Mouse (Mus musculus) MEL-GATA-1-ER (cell line): Measurements from ENCODE around the gene Exosc5.

Experiments
- DNase-seq: peaks from one replicate; pipeline ENCODE4 v3.0.0-alpha.2; 2012; ENCODE audit warnings: low read depth; ENCODE audit errors: extremely low read depth

The Exosc5 gene

DNA sequence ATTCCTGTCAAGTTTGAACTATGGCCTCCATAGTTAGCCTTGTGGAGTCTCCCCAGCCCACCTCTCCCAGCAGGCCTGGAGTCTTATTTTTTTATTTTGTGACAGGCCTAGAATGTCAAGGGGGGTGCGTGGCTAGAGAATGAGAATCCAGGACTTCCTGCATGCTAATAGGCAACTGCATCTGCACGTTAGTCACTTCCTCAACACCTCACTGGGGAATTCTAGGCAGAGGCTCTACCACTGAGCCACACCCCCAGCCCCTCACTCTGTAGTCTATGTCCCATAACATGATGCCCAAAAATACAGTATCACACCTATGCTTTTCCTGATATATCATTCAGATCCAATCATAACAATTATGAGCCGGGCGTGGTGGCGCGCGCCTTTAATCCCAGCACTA, 18.0 kb downstream of the Exosc5 start:
- no peak for DNase-seq

GRCm38 (mm10) chr7:25679971-25680370, 21.0 kb downstream of the Exosc5 start:
- no peak for DNase-seq

- peak; percentile 99 for DNase-seq
These were observed 21.7 kb downstream of the Exosc5 start, which contains the start of gene B9d2 for GRCm38 (mm10) chr7:25680514-25681258. TSS of gene B9d2 (plus strand) at chr7:25680780.

DNA sequence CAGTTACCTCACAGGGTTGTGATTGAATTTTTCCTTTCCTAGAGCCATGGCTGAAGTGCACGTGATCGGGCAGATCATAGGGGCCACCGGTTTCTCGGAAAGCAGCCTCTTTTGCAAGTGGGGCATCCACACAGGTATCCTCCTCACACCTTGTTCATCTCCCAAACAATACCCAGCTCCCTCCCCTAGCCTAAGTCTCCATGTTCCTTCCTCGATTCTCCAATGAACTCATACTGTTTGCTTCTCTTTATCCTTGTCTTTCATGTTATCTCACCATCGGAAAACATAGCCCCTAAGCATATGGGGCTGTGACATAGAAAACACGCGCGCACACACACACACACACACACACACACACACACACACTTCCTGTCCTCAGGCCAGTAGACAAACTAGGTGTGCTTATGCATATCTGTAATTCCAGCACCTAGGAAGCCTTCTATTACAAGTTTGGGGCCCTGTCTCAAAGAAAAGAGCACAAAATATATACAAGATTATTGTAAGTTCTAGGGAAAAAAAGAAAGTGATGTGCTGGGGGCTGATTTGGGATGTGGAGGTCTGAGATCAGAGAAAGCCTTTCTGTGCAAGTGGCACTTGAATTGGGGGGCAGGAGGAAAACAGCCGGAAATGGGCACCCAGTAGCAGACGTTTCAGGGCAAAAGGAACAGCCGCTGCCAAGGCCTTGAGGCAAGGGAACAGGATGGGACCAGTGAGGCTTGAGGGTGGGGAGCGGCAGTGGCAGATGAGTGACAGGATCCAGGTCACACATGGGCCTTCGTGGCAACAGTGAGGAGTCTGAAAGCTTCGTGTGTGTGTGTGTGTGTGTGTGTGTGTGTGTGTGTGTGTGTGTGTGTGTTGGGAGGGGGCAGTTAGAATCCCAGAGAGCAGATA, 22.6 kb downstream of the Exosc5 start:
- no peak for DNase-seq

DNA sequence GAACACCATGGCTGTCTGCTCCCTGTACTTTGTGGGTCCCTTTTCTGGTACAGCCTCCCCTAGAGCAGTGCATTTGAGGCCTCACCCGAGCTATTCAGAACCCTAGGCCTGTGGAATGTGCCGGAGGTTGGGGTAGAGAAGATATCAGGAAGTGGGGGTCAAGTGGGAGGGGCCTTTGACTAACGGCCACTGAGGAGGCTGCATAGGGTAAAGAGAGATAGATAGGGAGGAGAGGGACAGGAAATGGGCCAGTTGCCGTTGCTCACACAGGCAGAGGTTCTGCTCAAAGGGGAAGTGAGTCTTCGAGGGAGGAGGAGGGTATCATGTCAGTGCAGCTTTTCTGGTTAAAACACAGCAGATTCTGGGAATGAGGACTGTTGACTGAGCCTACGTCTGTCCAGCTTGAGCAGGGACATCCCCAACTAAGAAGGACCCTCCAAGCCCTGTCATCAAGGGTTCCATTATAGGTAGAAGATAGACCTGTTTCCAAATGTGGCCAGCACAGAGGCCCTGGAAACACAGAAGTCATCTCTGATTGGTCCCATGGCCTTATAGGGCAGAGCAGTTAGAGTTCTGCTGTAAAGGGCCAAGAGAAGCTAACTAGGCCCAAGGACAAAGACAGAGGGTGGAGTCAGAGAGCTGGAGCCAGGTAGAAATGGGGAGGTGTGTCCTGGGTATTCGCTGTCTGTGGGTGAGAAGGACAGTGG, 24.7 kb downstream of the Exosc5 start:
- peak; percentile 99 for DNase-seq

DNA sequence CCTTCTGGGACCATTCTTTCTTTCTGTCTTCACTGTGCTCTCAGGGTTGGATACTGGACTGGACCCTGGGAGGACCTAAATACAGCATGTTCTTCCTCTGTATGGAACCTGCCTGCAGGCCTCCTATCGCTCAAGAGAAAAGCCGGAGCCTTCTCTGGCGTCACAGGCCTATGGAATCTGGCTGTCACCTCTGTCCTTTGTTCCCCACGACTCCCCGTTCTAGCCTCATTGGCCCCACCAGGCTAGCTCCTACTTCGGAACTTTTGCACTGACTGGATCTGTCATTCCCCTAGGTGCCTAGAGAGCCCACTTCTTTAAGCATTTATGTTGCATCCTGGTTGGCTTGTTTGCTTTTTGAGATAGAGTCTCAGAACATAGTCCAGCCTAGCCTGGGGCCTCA, 25.7 kb downstream of the Exosc5 start:
- no peak for DNase-seq

GRCm38 (mm10) chr7:25685926-25686470, 27.0 kb downstream of the Exosc5 start:
- DNase-seq, result no peak

GRCm38 (mm10) chr7:25686680-25687531, 27.9 kb downstream of the Exosc5 start, which contains the start of gene Tgfb1:
TSS of gene Tgfb1 (plus strand) at chr7:25687002.
- DNase-seq, result peak; percentile 56

GRCm38 (mm10) chr7:25687811-25688401, 28.9 kb downstream of the Exosc5 start:
- no peak for DNase-seq

DNA sequence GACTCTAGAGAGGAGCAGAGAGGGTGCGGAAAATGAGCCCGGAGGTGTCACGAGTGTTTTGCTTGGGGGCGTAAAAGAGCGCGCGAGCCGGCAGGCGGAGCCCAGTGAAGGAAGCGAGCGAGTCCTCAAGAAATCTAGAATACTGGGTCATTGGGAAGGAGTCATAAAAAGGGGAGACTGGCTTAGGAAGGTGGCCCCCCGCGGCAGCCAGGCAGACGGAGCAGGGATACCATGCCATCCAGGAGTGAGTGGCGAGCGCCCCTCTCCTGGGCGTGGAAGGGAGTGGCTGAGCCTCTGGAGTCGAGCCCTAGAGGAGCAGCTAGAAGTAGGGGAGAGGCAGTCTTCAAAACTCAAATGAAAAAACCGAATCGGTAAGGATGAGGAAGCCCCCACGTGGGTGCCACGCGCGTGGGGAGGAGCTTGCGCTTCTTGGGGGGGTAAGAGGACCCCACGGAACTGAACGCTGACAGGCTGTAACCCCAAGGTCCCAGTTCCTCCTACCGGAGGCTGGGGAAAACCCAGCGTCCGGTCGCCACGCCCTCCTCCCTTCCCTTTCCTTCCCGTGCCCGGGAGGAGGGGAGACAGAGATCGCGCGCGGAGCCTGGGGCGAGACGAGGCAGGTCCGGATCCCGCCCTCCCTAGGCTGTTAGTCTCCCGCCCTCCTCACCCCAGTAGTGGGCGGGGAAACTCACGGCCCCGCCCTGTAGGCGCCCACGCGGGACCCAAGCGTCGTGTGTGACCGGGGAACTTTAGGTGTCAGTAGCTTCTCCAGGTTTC, 30.0 kb downstream of the Exosc5 start:
- DNase-seq, result peak; percentile 81

DNA sequence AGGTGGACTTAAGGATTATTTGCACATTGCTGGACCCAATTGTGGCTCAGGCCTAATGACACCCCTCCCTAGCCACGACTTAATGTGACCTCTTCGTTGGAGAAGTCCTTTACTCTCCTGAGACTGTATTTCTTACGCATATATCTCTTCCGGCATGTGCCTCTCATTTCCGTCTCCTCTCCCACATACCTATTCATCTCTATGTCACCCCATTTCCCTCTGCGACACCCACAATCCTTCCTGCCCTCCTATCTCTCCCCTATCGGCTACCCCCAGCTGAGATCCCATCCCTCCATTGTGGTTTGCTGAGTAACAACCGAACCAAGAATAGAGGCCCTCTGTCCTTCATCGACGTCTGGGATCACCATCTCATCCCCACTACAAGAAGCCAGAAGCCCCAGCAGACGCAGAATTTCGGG, 30.6 kb downstream of the Exosc5 start:
- peak; percentile 94 for DNase-seq

DNA sequence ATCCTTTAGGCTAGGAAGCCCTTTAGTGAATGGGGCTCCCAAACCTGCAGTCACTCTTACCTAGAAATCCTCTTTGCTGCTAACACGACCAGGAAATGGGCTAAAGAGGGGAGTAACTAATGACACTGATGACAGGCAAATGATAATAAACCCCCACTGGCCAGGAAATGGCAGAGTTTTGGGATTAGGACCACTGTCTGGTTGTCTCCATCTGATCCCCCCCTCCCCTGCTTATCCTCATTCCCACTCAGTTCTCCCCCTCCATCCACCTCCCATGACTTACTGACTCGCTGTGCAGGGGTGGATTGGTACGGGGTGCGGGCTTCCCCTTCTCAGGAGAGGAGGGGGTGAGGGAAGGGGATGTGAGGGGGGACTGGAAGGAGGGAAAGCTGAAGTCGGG, 31.1 kb downstream of the Exosc5 start:
- DNase-seq, result no peak

GRCm38 (mm10) chr7:25694104-25694503, 35.1 kb downstream of the Exosc5 start:
- no peak for DNase-seq

DNA sequence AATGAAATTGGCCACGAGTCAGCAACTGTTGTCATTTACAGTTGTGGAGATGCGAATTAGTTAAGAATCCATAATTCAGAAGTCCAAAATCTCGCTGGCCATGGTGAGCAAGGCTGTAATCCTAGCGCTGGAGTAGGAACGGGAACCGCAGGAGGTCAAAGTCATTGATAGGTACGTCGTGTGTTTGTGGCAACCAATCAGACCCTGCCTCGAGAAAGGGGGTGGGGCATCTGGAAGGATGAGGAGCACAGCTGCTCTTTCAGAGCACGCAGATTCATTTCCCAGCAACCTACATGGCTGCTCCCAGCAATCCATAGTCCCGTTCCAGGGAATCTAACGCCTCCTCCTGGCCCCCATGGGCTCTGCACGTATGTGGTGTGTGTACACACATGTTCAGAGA, 40.9 kb downstream of the Exosc5 start:
- DNase-seq, result no peak

- no peak for DNase-seq
These were observed 41.8 kb downstream of the Exosc5 start for GRCm38 (mm10) chr7:25700732-25701131.

DNA sequence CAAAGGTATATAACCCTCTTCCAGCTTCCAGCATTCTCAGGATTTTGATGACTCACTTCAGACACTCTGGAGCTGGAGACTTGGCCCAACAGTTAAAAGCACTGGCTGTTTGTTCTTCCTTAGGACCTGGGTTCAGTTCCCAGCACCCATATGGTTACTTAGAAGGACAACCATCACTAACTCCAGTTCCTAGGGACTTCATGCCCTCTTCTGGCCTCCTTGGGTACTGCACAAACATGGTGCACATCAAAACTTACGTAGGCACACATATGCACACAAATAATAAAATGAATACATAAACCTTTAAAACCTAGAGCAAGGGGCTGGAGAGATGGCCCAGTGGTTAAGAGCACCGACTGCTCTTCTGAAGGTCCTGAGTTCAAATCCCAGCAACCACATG, 43.4 kb downstream of the Exosc5 start:
- DNase-seq, result no peak

DNA sequence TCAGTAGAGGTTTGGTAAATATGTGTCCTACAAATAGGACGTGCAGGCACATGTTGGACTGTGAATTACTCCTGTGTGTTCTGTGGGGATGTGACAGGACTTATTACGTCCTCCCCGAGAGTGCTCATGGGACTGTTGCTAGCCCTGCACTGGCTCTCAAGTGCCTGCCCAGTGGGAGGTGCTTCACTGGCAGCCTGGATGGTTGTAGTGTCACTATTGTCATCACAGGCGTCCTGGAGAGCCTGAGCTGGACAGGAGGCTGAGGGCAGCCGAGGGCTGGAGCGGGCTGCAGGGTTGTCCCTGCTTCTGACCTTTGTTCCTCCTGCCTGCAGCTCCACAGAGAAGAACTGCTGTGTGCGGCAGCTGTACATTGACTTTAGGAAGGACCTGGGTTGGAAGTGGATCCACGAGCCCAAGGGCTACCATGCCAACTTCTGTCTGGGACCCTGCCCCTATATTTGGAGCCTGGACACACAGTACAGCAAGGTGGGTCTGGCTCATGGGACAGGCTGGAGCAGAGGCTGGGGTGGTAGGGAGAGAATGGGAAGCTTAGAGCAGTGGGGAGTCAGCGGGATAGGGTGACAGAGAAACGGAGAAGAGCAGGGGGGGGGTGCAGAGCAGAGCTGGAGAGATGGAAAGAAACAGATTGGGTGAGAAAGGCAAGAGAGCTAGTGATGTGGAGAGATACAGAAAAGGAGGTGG, 45.0 kb downstream of the Exosc5 start:
- DNase-seq, result no peak

GRCm38 (mm10) chr7:25704716-25705364, 45.9 kb downstream of the Exosc5 start:
- no peak for DNase-seq
